Mouse (Mus musculus) cerebellum, adult 18-20 months (tissue): ENCODE measurements at regions not wholly inside any gene's neighbourhood (a gene's known extent, or its start where the extent isn't known, plus 50 kb on each side); places are given as distances from the start of the nearest gene placed in this dataset.

Source experiments
- DNase-seq, 2 experiments: peaks; one replicate each; pipeline ENCODE4 v3.0.0; 2021

DNA sequence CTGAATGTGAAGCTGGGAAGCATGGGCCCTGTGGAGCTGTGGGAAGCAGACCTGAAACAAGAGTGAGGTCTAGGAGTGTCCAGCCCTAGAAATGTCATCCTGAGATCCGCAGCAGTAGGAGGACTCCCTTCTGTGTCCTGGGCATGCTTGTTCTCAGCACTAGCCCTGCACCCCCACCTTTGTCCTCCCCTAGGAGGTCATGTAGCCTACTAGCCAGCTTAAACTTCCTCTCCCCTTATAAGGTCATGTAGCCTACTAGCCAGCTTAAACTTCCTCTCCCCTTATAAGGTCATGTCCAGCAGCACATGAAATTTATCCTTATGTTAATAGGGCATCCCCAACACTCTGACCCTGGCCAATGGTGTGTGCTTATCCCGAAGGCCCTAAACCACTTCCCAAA lies 363.5 kb upstream of the Zeb2 start:
- no peak for DNase-seq

DNA sequence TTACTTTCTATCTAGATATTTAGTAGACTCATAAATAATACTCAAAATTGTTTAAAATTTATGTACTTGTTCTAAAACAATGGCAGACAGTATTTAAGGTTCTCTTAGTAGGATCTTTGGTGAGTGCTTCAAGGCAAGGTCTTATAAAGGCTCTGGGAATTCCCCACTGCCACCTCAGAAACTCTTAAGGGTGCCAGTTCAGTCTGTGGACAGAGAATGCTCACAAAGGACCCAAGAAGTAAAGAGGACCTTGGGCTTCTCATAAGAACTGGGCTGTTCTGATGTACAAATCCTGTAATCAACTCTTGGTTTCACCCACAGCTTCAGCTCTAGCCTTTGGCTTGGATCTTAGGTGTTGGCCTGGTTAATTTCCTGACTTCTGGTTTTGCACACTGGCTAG lies 358.8 kb upstream of the Zeb2 start:
- no peak for DNase-seq

DNA sequence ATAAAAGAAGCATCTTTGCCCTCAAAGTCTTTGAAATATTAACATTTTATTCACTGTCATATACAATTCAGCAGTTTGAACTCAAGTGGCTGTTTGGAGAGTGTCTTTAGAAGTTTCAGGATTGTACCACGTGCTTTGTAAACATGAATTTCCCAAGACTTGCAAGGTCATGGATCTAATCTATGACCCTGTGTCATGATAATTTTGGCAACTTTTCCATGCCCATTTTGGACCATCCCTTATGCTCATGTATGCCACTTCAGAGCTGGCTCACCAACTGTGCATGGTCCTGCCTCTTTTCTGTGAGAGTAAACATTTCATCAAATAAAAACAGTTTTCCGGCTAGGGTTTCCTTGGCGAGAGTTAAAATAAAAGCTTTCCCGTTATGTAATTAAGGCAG lies 347.1 kb upstream of the Zeb2 start:
- no peak for DNase-seq

DNA sequence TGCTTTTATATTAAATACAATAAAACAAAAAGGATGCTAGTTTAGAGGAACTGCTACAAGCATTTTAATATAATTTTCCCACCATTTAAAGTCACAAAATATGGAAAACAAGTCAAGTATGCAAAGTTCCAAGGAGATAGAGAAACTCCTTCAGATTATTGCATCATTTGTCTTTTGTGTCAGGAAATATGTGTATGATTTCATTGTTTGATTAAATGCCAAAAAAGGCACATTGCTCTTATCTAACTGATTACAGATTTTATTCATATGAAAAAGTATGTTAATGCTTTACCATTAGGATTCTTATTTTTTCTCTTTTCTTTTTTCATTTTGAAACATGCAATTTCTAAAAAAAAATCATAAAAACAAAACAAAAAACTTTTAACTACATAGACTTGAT lies 342.2 kb upstream of the Zeb2 start:
- DNase-seq, result no peak

DNA sequence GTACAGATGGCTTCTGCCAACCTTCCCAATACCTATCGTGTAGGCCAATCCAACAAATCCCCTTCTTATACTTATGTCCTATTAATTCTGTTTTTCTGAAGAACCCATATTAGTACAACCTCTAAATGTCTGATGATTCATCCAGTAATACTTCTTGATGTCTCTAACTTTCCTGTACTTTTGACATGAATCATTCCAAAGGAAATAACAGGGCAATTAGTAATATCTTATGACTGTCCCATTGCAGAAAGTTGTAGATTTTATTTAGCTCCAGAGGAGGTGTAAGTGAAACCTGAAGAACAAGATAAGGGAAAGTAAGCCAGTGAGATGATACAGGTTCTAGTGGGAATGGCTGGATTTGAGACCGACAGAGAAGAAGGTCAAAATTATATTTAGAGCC lies 337.6 kb upstream of the Zeb2 start:
- no peak for DNase-seq

DNA sequence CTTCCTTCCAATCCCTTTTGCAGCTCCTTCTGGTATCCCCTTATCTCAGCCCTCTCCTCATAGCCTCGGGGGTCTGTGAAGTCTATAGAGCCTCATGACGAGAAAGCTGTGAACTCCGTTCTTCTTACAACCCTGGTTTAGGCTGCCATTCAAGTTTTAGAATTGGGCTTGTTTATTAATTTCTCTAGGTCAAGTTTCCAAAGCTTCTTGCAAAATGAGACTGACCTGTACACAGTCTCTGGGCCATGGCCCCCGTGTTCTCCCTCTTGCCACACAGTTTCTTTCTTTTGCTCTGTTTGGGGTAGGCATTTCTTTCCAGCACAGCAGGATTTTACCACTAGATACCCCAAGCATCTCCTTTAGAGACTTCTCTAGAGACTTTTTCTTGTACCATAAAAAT lies 322.0 kb upstream of the Zeb2 start:
- no peak for DNase-seq

DNA sequence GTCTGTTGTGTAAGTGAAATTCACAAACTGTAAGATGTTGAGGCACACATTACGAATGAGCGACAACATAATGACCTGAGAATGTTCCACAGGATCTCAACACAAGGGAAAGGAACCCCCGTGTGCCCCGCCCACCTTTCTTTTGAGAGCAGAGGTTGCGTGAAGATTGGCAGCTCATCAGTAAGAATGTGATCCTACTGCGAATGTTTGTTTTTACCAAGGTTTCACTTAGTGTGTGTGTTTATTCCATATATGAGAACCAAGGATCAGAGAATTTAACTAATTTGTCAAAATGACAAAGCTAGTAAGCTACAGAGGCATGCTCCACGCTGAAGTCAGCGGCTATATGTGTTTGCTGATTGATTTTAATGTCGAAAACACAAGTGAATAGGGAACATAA lies 321.5 kb upstream of the Zeb2 start:
- no peak for DNase-seq

DNA sequence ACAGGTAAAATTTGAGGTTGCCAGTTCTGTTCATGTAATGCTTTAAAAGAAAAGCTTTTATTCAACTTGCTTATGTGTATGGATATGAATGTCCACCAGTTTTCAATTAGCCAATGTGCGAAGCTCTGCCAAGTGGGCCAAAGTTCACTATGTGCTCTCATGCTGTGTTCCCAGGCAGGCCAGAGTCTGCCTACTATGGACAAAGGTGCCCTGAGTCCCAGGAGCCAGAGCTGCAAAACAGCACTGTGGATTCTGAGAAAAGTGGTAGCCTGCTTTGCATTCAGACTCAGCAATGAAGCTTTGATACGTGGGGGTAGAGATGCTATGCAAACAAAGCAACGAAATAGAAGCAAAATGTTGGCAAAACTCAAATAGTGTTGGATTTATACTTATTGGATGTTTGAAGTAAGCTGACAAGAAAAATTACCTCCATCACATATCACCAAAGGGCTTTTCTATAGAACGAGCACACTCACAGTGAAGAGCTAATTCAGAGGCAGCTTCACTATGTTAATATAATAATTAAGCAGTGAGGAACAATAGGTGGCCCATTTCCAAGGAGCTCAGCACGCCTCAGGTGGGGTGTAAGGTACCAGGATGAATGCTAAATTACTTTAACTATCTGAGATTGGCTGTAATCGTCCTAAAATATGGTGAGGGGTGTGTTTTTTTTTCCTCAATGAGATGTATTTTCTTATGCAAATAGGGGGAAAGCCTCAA lies 318.2 kb upstream of the Zeb2 start:
- DNase-seq, result no peak

DNA sequence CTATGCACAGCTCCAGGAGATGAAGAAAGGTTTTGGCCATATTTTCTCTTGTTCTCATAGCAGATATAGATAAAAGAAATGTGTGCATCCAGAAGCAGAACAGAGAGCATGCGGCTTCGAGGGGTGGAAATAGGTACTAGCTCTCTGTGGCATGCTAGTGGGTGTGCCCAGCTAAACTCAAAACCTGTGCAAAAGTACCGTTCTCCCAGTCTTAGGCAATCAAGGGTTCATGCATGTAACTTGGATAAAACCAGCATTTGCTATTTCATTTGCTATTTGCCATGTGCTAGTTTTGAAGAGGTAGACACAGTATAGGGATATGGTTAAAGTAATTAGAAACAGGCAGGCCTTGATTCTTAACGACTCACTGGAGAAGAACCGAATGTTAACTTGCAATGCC lies 317.6 kb upstream of the Zeb2 start:
- no peak for DNase-seq

DNA sequence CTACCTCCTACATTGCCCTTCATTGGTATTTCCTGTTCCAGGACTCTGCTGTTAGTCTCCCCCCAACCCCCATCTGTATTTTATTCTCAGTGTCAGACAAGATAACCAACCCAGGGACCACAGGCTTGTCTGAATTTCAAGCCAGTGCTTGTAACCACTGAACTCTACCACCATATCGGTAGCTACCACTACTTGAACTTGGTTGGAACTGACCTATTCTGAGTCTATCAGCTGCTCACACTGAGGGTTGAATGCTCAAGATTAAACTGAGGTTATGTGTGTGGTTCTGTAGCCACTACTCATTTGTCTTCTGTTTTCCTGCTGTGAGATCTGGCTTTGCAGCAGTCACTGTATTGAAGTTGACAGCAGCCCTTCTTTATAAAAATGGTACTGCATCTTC lies 317.0 kb upstream of the Zeb2 start:
- no peak for DNase-seq

DNA sequence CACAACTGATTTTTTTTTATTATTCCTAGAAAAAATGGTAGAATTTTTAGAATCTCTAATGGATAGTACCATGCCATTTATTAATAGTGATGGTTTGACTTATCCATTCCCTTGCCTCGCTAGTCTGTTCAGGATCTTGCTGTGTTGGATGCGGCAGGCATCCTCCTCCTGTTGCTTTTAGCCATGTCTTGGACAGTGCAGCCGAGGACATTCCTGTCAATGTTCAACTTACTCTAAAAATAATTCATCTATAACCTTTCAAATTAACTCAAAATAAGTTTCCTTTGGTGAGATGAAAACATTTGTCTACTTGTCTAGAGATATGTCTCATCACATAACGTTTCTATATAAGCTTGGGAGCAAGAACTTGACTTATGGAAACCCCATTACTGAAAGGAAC lies 314.2 kb upstream of the Zeb2 start:
- DNase-seq, result no peak

DNA sequence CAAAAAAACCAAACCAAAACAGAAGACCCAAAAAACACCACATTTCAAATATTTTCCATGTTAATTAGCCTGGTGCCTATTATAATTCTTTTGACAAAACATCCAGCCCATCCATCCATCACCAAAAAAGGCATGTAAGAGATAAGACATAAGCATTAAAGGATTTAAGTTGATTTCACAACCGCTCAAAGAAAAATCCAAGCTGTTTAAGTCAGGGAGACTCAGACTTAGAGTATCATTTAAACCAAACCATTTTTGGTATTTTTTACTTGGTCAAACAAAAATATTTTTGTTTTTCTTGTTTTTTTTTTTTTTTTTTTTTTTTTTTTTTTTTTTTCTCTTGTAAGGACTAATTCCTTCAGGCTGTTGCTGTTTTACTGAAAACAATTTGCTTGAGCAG lies 304.6 kb upstream of the Zeb2 start:
- no peak for DNase-seq

DNA sequence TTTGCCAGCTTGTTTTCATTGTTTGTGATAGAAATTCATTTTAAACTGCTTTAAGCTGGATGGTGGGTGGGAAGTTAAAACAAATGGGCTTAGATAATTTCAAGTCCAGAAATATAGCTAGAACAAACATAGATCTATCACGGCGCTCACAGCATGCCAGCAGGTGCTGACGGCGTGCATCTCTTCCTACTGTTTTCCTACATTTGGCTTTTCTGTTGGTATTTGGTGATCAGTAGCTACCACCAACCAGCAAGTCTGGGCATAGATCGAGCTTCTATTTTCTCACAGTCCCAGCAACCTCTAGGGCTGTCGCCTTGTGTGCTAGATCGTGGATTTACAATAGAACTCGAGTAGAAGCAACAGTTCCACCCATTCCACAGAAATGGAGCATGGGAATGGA lies 290.9 kb upstream of the Zeb2 start:
- DNase-seq, result no peak

DNA sequence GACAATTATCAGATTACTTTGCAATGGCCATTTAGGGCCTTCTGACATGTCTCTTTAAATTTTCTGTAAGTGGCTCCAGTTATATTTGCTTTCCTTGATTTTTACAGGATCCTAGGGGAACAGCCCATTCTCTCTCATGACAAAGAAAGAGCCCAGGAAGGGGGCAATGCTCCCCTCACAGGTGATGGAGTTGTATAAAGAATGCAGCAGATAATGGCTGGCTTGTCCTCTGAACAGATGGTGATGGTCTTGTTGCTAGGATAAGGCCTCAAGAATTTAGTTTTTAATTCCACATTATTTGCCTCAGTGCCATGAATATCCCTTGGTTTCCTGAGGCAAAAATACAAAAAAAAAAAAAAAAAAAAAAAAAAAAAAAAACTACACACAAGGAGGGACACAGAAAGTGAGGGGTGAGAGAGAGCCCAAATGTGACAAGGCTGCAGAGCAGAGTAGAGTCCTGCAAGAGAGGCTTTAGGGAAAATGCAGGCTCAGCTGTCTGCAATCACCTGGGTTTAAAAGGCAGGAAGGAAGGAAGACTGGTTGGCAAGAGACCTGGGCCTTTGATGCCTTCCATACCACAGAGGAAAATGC lies 272.8 kb upstream of the Zeb2 start:
- DNase-seq, result no peak

DNA sequence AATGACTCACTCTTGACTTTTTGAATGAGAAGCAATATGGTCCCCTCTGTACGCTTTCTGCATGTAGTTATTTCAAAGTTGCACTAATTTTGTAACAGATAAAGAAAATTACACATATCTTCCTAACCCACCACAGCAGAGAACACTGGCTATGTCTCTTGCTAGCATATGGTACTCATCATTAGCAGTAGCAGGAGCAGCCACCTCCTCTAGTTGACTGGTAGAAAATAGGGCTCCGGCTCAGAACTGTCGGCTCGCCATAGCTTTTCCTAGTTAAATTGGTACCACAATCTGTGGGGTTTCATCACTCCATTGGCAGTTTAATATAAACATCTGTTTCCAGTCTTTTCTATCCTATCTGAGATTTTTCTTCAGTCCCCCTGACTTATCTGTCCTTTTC lies 254.1 kb upstream of the Zeb2 start:
- DNase-seq, result no peak

DNA sequence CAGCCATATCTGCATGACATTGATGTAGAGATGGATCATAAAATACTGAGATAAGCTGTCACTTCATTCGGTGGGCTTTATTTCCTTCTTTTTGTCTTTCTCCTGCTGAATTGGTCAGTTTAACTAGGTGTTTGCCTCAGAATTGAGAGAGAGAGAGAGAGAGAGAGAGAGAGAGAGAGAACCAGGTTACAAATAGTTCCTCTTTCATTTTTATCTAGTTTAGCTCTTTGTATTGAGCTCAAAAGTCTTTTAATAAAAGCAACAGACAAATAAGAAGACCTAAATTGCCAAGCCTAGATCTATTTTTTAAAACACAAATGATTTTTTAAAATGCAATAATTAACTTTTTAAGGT lies 253.4 kb upstream of the Zeb2 start:
- DNase-seq, result no peak

DNA sequence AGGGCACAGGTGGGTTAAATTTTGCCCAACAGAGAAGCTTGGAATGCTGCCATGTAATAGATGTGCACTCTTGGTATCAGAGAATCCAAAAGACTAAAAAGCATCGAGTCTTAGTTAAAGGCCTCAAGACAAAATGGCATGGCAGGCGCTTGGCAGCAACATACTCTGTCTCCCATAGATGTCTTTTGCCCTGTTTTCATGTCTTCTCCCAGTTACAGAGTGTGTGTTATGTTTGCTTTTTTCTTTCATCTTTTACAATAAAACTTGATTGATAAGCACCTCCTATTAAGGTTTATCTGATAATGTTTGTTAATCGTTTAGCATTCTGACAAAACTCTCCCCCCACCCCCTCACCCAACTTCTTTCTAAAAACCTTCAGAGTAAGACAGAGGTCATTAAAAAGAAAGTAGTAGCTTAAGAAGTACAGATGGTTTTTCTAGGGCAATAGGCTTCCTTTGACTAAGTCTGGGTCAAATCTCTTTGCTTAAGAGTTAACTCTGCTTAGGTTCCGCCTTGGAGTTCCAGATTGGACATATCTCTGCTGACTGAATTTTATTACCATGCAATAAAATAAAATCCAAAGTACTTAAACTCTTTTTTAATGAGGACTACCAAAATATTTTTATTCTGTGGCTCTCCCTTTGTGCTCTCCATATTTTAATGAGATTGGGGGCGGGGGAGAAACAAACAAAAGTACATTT lies 252.9 kb upstream of the Zeb2 start:
- DNase-seq, result no peak

DNA sequence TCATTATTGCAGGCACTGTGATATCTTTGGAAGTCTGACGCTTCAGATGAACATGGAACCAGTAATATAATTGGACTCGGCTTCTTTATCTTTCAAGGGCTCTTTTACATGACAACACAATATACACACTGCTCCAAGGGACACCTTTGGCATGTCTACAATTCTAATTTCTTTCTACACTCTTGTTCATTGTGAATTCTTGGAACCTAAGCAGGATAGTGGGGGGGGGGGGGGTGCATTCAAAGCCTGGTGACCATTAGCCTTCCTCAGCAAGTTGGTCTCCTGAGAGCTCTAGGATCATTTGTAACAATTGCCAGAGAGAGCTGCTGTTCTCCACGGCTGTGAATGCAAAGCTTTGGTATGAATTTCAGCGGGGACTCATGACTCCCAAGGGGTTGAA lies 252.2 kb upstream of the Zeb2 start:
- DNase-seq, result no peak

DNA sequence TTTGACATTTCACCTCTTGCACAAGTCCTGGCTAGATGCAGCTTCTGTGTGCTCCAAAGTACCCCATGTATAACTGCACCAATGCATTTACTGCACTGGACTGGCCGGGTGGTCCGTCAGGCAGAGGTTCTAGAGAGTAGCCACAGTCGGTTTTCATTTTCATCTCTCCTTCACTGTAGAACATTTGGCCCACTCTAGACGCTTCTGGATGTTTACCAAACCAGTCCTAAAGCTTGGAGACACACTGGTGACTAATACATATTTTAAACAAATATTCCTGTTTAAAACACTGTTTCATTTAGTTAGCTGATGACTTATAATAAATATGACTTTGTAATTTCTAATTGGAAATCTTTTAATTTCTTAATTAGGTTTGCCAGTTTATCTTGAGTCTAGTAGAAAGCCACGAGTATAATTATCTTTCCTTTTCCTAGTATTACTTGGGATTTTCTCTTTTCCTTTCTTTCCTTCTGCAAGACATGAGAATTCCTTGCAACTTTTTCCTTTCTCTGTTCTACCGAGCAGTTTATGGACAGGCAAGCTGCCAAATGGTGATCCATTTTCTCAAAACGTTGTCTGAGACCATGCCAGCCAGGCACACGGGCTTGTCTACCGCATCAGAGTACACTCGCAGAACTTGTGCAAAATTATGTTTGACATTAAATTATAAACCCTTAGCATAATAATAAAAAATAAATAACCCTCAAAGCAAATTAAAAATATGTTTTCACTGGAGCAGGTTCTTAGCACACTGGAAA lies 250.4 kb upstream of the Zeb2 start:
- DNase-seq, result no peak

DNA sequence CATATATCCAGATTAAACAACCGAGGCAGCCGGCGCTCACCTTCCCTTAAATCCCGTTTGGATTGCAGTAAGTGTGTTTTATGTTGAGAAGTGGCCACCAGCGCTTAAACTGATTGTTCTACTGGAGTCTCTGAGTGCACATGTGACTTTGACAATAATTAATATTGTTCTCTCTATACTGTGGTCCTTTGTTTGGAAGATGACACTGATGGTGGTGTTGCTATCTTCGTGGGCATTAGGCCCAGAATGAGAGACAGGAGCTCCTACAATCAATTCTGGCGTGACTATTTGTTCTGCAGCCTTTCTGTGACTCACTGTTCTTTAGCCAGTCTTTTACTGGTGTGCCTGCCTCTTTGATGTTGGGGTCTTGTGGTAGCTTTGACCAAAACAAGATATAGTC lies 240.1 kb upstream of the Zeb2 start:
- no peak for DNase-seq

DNA sequence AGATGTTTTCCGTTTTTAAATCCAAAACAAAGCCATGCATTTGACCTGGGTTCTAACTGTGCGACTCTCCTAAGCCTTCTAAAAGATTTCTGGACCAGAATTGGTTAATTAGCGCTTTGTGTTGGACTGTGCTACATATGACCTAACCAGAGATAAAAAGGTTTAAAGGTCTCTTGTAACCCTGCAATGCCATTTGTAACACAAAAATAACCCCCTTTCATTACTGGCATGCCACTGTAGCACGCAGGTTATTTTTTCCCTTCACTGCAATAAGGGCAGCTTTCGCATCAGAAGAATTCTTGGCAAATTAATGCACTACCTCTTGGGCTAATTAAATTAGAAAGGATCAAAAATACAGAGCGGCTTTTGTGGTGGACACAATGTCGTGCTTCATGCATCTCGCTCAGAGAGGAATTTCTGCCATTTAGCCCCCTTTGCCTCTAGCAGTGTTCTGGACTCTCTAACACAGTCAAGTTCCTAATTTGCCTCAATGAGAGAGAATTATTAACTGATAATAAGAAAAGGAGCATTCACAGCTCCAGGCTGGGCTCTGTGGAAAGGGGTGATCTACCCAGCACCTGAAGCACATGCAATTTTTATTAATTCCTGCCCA lies 239.5 kb upstream of the Zeb2 start:
- no peak for DNase-seq

DNA sequence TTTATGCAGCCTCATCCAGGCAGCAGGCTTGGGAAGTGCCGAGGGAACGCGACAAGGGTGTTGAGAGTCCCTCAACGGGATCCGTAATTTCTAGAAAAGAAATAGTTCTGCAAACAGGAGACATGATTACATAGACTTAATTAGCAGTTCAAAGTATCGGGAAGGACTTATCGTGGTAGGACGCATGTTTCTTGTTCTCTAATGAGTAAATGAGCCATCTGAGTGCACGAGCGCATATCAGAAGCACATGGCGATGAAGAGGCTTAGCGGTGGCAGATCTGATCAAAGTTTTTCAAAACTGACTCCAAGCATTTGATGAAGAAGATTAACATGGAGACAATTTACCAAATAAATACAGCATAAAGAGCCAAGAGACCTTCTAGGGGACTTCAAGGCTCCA lies 238.8 kb upstream of the Zeb2 start:
- DNase-seq, result no peak

DNA sequence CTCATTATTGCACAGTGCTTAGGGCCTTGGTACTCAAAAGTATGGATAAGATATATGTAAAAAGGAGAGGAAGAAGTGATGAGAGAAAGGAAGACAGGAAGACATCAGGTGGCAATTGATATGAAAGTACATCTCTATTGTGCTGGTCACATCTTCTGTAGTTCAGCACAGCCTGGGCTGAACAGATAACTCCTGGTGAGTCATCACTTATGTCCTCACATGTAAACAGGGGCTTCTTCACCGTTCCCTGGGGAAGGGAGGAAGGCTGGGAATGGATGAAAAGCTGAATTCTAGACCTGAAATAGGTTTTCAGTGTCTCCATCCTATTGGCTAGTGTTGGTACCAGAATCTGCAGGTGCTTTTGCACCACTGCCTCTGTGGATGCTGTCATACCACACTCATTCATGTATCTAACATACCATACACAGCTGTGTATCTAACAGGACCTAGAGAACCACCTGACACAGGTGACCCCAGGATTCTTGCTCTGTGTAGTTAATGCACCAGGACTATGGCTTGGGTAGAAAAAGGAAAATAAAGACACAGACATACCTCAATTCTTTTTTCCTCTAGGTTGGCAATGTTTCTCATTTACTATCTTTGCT lies 234.4 kb upstream of the Zeb2 start:
- no peak for DNase-seq
